Mouse (Mus musculus) induced T-regulatory cell, adult 2 months (primary cell): ENCODE results near the gene C77080.
A peak's percentile ranks its signal among the peaks of the same experiment; 100 is the strongest.

Source experiments
- DNase-seq: peaks from one replicate; pipeline ENCODE4 v3.0.0-alpha.2; 2012; ENCODE audit warnings: low read depth

Gene C77080

GRCm38 (mm10) chr4:129266821-129267220 is 5.6 kb upstream of the C77080 start:
- no peak for DNase-seq

- no peak for DNase-seq
Measured at GRCm38 (mm10) chr4:129266191-129266590, 5.0 kb upstream of the C77080 start.

- DNase-seq, result peak; percentile 58
Measured at GRCm38 (mm10) chr4:129263225-129264021, 2.2 kb upstream of the C77080 start.

GRCm38 (mm10) chr4:129260678-129261077 is 526 bp downstream of the C77080 start:
- DNase-seq, result no peak

- DNase-seq, result no peak
Measured at GRCm38 (mm10) chr4:129259101-129259500, 2.1 kb downstream of the C77080 start.

GRCm38 (mm10) chr4:129256450-129257380 is 4.5 kb downstream of the C77080 start:
- DNase-seq, result peak; percentile 76

- DNase-seq, result no peak
Measured at GRCm38 (mm10) chr4:129254571-129254970, 6.6 kb downstream of the C77080 start.

GRCm38 (mm10) chr4:129252492-129252891 is 8.7 kb downstream of the C77080 start:
- DNase-seq, result no peak

GRCm38 (mm10) chr4:129251482-129252125 is 9.6 kb downstream of the C77080 start:
- DNase-seq, result no peak

GRCm38 (mm10) chr4:129250759-129251481 is 10.3 kb downstream of the C77080 start:
- DNase-seq, result no peak

- DNase-seq, result no peak
Measured at GRCm38 (mm10) chr4:129249288-129249687, 11.9 kb downstream of the C77080 start.

GRCm38 (mm10) chr4:129248243-129248767 is 12.9 kb downstream of the C77080 start:
- peak; percentile 56 for DNase-seq

GRCm38 (mm10) chr4:129247381-129248242 is 13.6 kb downstream of the C77080 start:
- peak; percentile 28 for DNase-seq

GRCm38 (mm10) chr4:129246360-129247301 is 14.6 kb downstream of the C77080 start:
- no peak for DNase-seq

GRCm38 (mm10) chr4:129244802-129245201 is 16.4 kb downstream of the C77080 start:
- no peak for DNase-seq

- DNase-seq, result no peak
Measured at GRCm38 (mm10) chr4:129242761-129243160, 18.4 kb downstream of the C77080 start.

- DNase-seq, result no peak
Measured at GRCm38 (mm10) chr4:129242327-129242726, 18.9 kb downstream of the C77080 start.

- DNase-seq, result no peak
Measured at GRCm38 (mm10) chr4:129241898-129242297, 19.3 kb downstream of the C77080 start.

GRCm38 (mm10) chr4:129239075-129239474 is 22.1 kb downstream of the C77080 start:
- peak; percentile 61 for DNase-seq
